Mouse (Mus musculus) brain, embryonic 14.5 days (tissue): ENCODE results near the gene Fam214a.

ENCODE experiments used
- CTCF ChIP-seq: fragments of 200-500 bp; IDR thresholded peaks from 2 replicates; pipeline ENCODE4 v1.5.1; 2012; ENCODE audit warnings: inconsistent platforms, mild to moderate bottlenecking, moderate library complexity, borderline replicate concordance; ENCODE audit not compliant: insufficient read depth, insufficient read length; ENCODE audit errors: extremely low read depth
- POLR2A ChIP-seq: fragments of 200-500 bp; IDR thresholded peaks from 2 replicates; pipeline ENCODE4 v1.6.1; 2012; ENCODE audit warnings: mild to moderate bottlenecking, inconsistent platforms, borderline replicate concordance; ENCODE audit not compliant: poor library complexity, insufficient read depth, insufficient read length, severe bottlenecking; ENCODE audit errors: extremely low read depth

GRCm38 (mm10) chr9:75034691-75035090 lies 82.0 kb downstream of the Fam214a start:
- no peak for TF ChIP-seq CTCF
- no peak for TF ChIP-seq POLR2A
